In the genomic region with DNA sequence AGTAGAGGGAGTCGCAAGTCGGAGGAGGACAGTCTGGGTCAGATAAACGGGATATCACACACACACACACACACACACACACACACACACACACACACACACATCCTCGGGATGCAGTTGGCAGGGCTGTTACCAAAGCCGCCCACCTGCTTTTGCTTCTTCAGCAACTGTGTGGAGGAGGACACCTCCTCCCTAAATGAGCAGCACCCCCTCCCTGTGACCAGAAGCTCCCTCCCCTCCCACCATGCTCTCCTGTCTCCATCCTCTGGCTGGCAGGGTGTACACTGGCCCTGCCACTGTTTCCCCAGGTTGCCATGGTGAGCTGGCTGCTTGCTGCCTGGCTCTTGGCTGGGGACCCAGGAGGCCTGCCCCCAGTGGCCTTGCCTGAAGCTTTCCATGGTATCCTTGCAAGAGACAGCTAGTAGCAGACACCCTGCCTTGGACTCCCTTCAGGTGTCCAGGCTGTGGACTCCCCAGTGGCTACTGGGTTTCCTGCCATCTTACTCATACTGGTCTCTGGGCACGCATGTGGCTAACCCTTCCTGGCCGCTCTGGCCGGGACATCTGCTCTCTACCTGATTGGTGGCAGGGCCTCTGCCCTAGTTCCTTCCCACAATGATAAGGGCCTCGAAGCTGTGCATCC, we compare ENCODE assay signal across 9 mouse cellular contexts. TPM values are rescaled to one million over a fixed set of nuclear protein-coding genes. Genes with fewer than 3 reads are reported as not detected.
DNase-seq lines count a peak whose midpoint lies in the region; ATAC-seq and TF ChIP-seq lines count a peak whose summit lies in the region.
"Had no signal": no experiment of that assay in that cellular context is flagged by ENCODE, and none has a peak within 500 bp of the region (broad histone marks: within the 10 kb centered on the region; RNA-seq: fewer than 3 reads in every experiment).

No protein-coding gene starts in this region.

- ATAC-seq in kidney, postnatal 0 days (replicated peaks; ENCODE audit: low FRiP score, low read depth), result no peak; the same call in 1 of the 2 replicates
- no peak for ATAC-seq in lung, embryonic 16.5 days (ENCODE audit: low read depth)

- peak; percentile 46 for DNase-seq in urinary bladder, postnatal 25 days (ENCODE audit: low spot score)
- DNase-seq in urinary bladder, postnatal 10 days (ENCODE audit: low spot score), result no peak
- DNase-seq in embryonic facial prominence, embryonic 10.5 days (ENCODE audit: low spot score), result peak; percentile 67
- DNase-seq in heart, embryonic 10.5 days (ENCODE audit: low spot score), result no peak
- peak; percentile 79 for DNase-seq in kidney, postnatal 0 days (ENCODE audit: low spot score)
- peak; percentile 80 for DNase-seq in ovary, postnatal 14 days (ENCODE audit: low spot score)
- DNase-seq in spleen, postnatal 4 days (ENCODE audit: low spot score in 2 of 2), result no peak

- peaks cover 100% of the 10 kb centered on the region for H3K4me1 ChIP-seq in embryonic facial prominence, embryonic 10.5 days
- peaks cover 100% of the 10 kb centered on the region for H3K4me1 ChIP-seq in heart, embryonic 10.5 days
- peaks cover 66% of the 10 kb centered on the region for H3K4me1 ChIP-seq in kidney, postnatal 0 days (replicated peaks; ENCODE audit: insufficient read depth, low read length)
- peaks cover 94% of the 10 kb centered on the region for H3K4me1 ChIP-seq in lung, embryonic 16.5 days (replicated peaks; ENCODE audit: control insufficient read depth, insufficient read depth, low read length)

- peaks cover 51% of the 10 kb centered on the region for H3K36me3 ChIP-seq in embryonic facial prominence, embryonic 10.5 days (replicated peaks)
- peaks cover 52% of the 10 kb centered on the region for H3K36me3 ChIP-seq in heart, embryonic 10.5 days
- peaks cover 34% of the 10 kb centered on the region for H3K36me3 ChIP-seq in kidney, postnatal 0 days (ENCODE audit: insufficient read depth, low read length)
- H3K36me3 ChIP-seq in lung, embryonic 16.5 days (ENCODE audit: control insufficient read depth, insufficient read depth, low read length), result peaks cover 26% of the 10 kb centered on the region

- H3K4me2 ChIP-seq in kidney, postnatal 0 days (ENCODE audit: low read length), result no peak overlapping the region; the same call in 1 of the 2 replicates
- peak overlapping the region; percentile 20; the same call in 1 of the 2 replicates for H3K4me2 ChIP-seq in lung, embryonic 16.5 days (ENCODE audit: low read depth, low read length)

- H3K9me3 ChIP-seq in embryonic facial prominence, embryonic 10.5 days, result no peaks in the 10 kb centered on the region
- no peaks in the 10 kb centered on the region for H3K9me3 ChIP-seq in heart, embryonic 10.5 days
- H3K9me3 ChIP-seq in kidney, postnatal 0 days (replicated peaks; ENCODE audit: low read length), result no peaks in the 10 kb centered on the region
- no peaks in the 10 kb centered on the region for H3K9me3 ChIP-seq in lung, embryonic 16.5 days (ENCODE audit: control insufficient read depth, low read length)

- peaks cover 5% of the 10 kb centered on the region; the same call in 1 of the 2 replicates for H3K27me3 ChIP-seq in embryonic facial prominence, embryonic 10.5 days (replicated peaks; ENCODE audit: low read depth, poor library complexity, severe bottlenecking)
- H3K27me3 ChIP-seq in heart, embryonic 10.5 days (ENCODE audit: insufficient read depth, poor library complexity, severe bottlenecking), result no peaks in the 10 kb centered on the region
- H3K27me3 ChIP-seq in kidney, postnatal 0 days (ENCODE audit: insufficient read depth, low read length), result no peaks in the 10 kb centered on the region
- no peaks in the 10 kb centered on the region for H3K27me3 ChIP-seq in lung, embryonic 16.5 days (ENCODE audit: control insufficient read depth, insufficient read depth, low read depth, low read length)

- H3K4me3 ChIP-seq in embryonic facial prominence, embryonic 10.5 days, result peak overlapping the region; percentile 77
- peak overlapping the region; percentile 70 for H3K4me3 ChIP-seq in heart, embryonic 10.5 days
- no peak overlapping the region for H3K4me3 ChIP-seq in kidney, postnatal 0 days (replicated peaks; ENCODE audit: low read depth, low read length)
- H3K4me3 ChIP-seq in lung, embryonic 16.5 days (ENCODE audit: low read length), result no peak overlapping the region

- peak overlapping the region; percentile 89 for H3K27ac ChIP-seq in embryonic facial prominence, embryonic 10.5 days (replicated peaks)
- H3K27ac ChIP-seq in heart, embryonic 10.5 days, result peak overlapping the region; percentile 88
- no peak overlapping the region for H3K27ac ChIP-seq in kidney, postnatal 0 days
- no peak overlapping the region for H3K27ac ChIP-seq in lung, embryonic 16.5 days (ENCODE audit: low read length)
- H3K27ac ChIP-seq: macrophage had no signal

- TF ChIP-seq CTCF in kidney, postnatal 0 days (IDR thresholded peaks at IDR 0.05; ENCODE audit: low read depth), result peak; percentile 53

- no peak overlapping the region for H3K9ac ChIP-seq in kidney, postnatal 0 days (ENCODE audit: low read depth, low read length)
- no peak overlapping the region for H3K9ac ChIP-seq in lung, embryonic 16.5 days (ENCODE audit: low read length)

- 39% methylated on average over 9 of the region's 9 CpGs for WGBS in embryonic facial prominence, embryonic 10.5 days
- WGBS in heart, embryonic 10.5 days, result 31% methylated on average over 9 of the region's 9 CpGs
- 44% methylated on average over 9 of the region's 9 CpGs for WGBS in kidney, postnatal 0 days
- WGBS in lung, embryonic 16.5 days, result 48% methylated on average over 9 of the region's 9 CpGs

RNA-seq across cellular contexts. Expression of gene Gjd3, which starts 16.2 kb away (rescaled TPM):
- polyA plus RNA-seq in embryonic facial prominence, embryonic 10.5 days (2016; fragmentation: Nextera tagmentation; extraction: Ambion mirVana), result 0.25 TPM in 1 of 2 replicates, not detected in the other
- 1.0 and 1.1 TPM in 2 replicates for polyA plus RNA-seq in heart, embryonic 10.5 days (2016; fragmentation: Nextera tagmentation; extraction: Ambion mirVana)
- 1.1 and 1.6 TPM in 2 replicates for polyA plus RNA-seq in kidney, postnatal 0 days (2015; fragmentation: Nextera tagmentation; extraction: Ambion mirVana)
- polyA plus RNA-seq in lung, embryonic 16.5 days (2015; fragmentation: Nextera tagmentation; extraction: Ambion mirVana), result 0.31 TPM in 1 of 2 replicates, not detected in the other
- polyA plus RNA-seq: macrophage had no signal

RNA-seq across cellular contexts. Expression of gene Rara, which starts 39.0 kb away (rescaled TPM):
- polyA plus RNA-seq in embryonic facial prominence, embryonic 10.5 days (2016; fragmentation: Nextera tagmentation; extraction: Ambion mirVana), result 34.0 and 35.6 TPM in 2 replicates
- polyA plus RNA-seq in heart, embryonic 10.5 days (2016; fragmentation: Nextera tagmentation; extraction: Ambion mirVana), result 30.4 and 36.9 TPM in 2 replicates
- polyA plus RNA-seq in kidney, postnatal 0 days (2015; fragmentation: Nextera tagmentation; extraction: Ambion mirVana), result 25.7 and 26.3 TPM in 2 replicates
- 35.4 and 37.2 TPM in 2 replicates for polyA plus RNA-seq in lung, embryonic 16.5 days (2015; fragmentation: Nextera tagmentation; extraction: Ambion mirVana)

RNA-seq across cellular contexts. Expression of gene Top2a, which starts 57.4 kb away (rescaled TPM):
- 332 and 336 TPM in 2 replicates for polyA plus RNA-seq in embryonic facial prominence, embryonic 10.5 days (2016; fragmentation: Nextera tagmentation; extraction: Ambion mirVana)
- 207 and 238 TPM in 2 replicates for polyA plus RNA-seq in heart, embryonic 10.5 days (2016; fragmentation: Nextera tagmentation; extraction: Ambion mirVana)
- polyA plus RNA-seq in kidney, postnatal 0 days (2015; fragmentation: Nextera tagmentation; extraction: Ambion mirVana), result 70.5 and 85.9 TPM in 2 replicates
- polyA plus RNA-seq in lung, embryonic 16.5 days (2015; fragmentation: Nextera tagmentation; extraction: Ambion mirVana), result 257 and 270 TPM in 2 replicates

RNA-seq across cellular contexts. Expression of gene Cdc6, which starts 59.0 kb away (rescaled TPM):
- 65.1 and 69.1 TPM in 2 replicates for polyA plus RNA-seq in embryonic facial prominence, embryonic 10.5 days (2016; fragmentation: Nextera tagmentation; extraction: Ambion mirVana)
- polyA plus RNA-seq in heart, embryonic 10.5 days (2016; fragmentation: Nextera tagmentation; extraction: Ambion mirVana), result 39.3 and 47.7 TPM in 2 replicates
- polyA plus RNA-seq in kidney, postnatal 0 days (2015; fragmentation: Nextera tagmentation; extraction: Ambion mirVana), result 12.3 and 15.5 TPM in 2 replicates
- polyA plus RNA-seq in lung, embryonic 16.5 days (2015; fragmentation: Nextera tagmentation; extraction: Ambion mirVana), result 34.0 and 38.3 TPM in 2 replicates

Comparison
In these comparisons a context has a peak if more than half of its experiments do, and no peak if none do; other contexts are left out.
1. DNase-seq: peak in urinary bladder, postnatal 25 days (single experiment), embryonic facial prominence, embryonic 10.5 days (single experiment), kidney, postnatal 0 days (single experiment) and ovary, postnatal 14 days (single experiment); none in urinary bladder, postnatal 10 days (single experiment), heart, embryonic 10.5 days (single experiment) and spleen, postnatal 4 days (0 of 2).
2. H3K27ac ChIP-seq: peak in embryonic facial prominence, embryonic 10.5 days (single experiment) and heart, embryonic 10.5 days (single experiment); none in kidney, postnatal 0 days (single experiment) and lung, embryonic 16.5 days (single experiment).
3. H3K4me3 ChIP-seq: peak in embryonic facial prominence, embryonic 10.5 days (single experiment) and heart, embryonic 10.5 days (single experiment); none in kidney, postnatal 0 days (single experiment) and lung, embryonic 16.5 days (single experiment).